Mouse (Mus musculus) stomach, embryonic 14.5 days (tissue): ENCODE results near the gene Rin3. TPM values are rescaled to one million over a fixed set of nuclear protein-coding genes. Genes with fewer than 3 reads are reported as not detected.

ENCODE experiments used
- ATAC-seq: fragments of 200-750 bp; cut with Nextera tagmentation; 2 replicates; pipeline ENCODE4 v1.8.0; 2017; ENCODE audit warnings: low read depth, moderate TSS enrichment; ENCODE audit not compliant: insufficient number of reproducible peaks, insufficient read depth, low FRiP score
- H3K27ac ChIP-seq: fragments of 300-500 bp; sonication (generic); 2 replicates; pipeline ENCODE4 v1.5.1; 2014; ENCODE audit warnings: mild to moderate bottlenecking, low read length, moderate library complexity, mixed read lengths
- H3K27me3 ChIP-seq: fragments of 300-500 bp; sonication (generic); 2 replicates; pipeline ENCODE4 v1.6.1; 2014; ENCODE audit warnings: low read length, control low read depth, mixed read lengths; ENCODE audit not compliant: control insufficient read depth, insufficient read depth
- H3K36me3 ChIP-seq: fragments of 300-500 bp; sonication (generic); 2 replicates; pipeline ENCODE4 v1.6.1; 2014; ENCODE audit warnings: mild to moderate bottlenecking, control low read depth, low read length, moderate library complexity, mixed read lengths; ENCODE audit not compliant: control insufficient read depth, insufficient read depth
- H3K4me1 ChIP-seq: fragments of 300-500 bp; sonication (generic); 2 replicates; pipeline ENCODE4 v1.6.1; 2014; ENCODE audit warnings: low read length, control low read depth, mixed read lengths; ENCODE audit not compliant: control insufficient read depth, insufficient read depth
- H3K4me2 ChIP-seq: fragments of 300-500 bp; sonication (generic); replicated peaks from 2 replicates; pipeline ENCODE4 v1.6.1; 2014; ENCODE audit warnings: low read depth, low read length, control low read depth
- H3K4me3 ChIP-seq: fragments of 300-500 bp; sonication (generic); 2 replicates; pipeline ENCODE4 v1.5.1; 2014; ENCODE audit warnings: low read depth, low read length, control low read depth
- H3K9ac ChIP-seq: fragments of 300-500 bp; sonication (generic); replicated peaks from 2 replicates; pipeline ENCODE4 v1.6.1; 2014; ENCODE audit warnings: low read depth, mild to moderate bottlenecking, control low read depth, low read length, moderate library complexity, mixed read lengths
- H3K9me3 ChIP-seq: fragments of 300-500 bp; sonication (generic); 2 replicates; pipeline ENCODE4 v1.6.1; 2016; ENCODE audit warnings: low read depth, low read length, control low read depth; ENCODE audit not compliant: control insufficient read depth
- WGBS: fragments of 180-500 bp; shearing (Covaris S2); extraction: QIAGEN DNeasy Blood & Tissue Kit; methylation state at CpG from one replicate; pipeline ENCODE4 v1.1.7; 2014; 5-methylcytosine and 5-hydroxymethylcytosine counted together
- polyA plus RNA-seq: library from polyadenylated mRNA; unstranded; fragments of >200 nt; fragmentation: Nextera tagmentation; extraction: Ambion mirVana; gene quantifications from 2 replicates; pipeline ENCODE4 v1.2.1, GENCODE M21; 2014

Rin3 gene
- polyA plus RNA-seq, 1 experiment from 2014 or later = 12.1 TPM

DNA sequence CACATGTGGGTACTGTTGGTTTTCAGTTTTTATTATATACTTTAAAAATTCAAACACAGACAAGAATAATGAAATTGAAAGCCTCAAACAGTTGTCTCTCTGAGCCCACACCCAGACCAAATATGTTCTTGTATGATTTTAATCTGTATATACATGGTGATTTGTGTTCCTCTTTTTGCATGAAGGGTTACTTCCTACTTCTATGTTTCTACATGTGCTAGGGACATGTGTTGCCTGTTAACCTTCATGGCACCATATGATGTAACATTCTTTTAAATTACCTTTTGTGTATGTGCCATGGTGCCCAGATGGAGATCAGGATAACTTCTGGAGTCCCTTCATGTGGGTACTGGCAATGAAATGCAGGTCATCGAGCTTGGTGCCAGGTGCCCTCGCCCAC is 7.8 kb downstream of the Rin3 start:
- H3K9ac ChIP-seq = no peak overlapping the region
- H3K27me3 ChIP-seq = no peaks in the 10 kb centered on the region
- no peaks in the 10 kb centered on the region for H3K9me3 ChIP-seq
- no peak overlapping the region for H3K4me3 ChIP-seq
- peaks cover 46% of the 10 kb centered on the region for H3K4me1 ChIP-seq
- ATAC-seq = no peak
- peak overlapping the region; percentile 8; the same call in 1 of the 2 replicates for H3K27ac ChIP-seq
- H3K36me3 ChIP-seq = no peaks in the 10 kb centered on the region; the same call in 1 of the 2 replicates
- WGBS = 91% methylated on average over 2 of the region's 2 CpGs
- no peak overlapping the region for H3K4me2 ChIP-seq

DNA sequence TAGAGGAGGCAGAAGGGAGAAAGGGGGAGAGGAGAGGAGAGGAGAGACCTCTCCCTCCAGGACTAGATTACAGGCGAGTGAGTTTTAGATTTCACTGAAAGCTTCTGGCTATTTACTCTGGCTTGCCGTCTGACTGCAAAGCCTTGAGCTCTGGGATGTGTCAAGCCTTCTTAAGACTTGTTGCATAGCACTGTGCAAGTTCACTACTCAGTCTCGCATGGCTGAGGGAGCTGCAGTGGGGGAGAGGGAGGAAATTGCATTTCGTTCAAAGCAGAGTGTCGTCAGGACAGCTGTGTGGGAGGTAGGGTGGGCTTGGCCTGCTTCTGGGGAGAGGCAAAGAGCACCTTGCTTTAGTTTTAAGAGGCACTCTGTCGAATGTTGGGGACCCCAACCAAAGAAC is 8.8 kb downstream of the Rin3 start:
- no peaks in the 10 kb centered on the region; the same call in 1 of the 2 replicates for H3K36me3 ChIP-seq
- peak overlapping the region; percentile 53; the same call in 1 of the 2 replicates for H3K27ac ChIP-seq
- ATAC-seq = peak; percentile 53; the same call in 1 of the 2 replicates
- 16% methylated on average over 6 of the region's 6 CpGs for WGBS
- H3K4me1 ChIP-seq = peaks cover 38% of the 10 kb centered on the region
- no peak overlapping the region for H3K4me2 ChIP-seq
- no peaks in the 10 kb centered on the region for H3K9me3 ChIP-seq
- H3K4me3 ChIP-seq = no peak overlapping the region
- no peak overlapping the region for H3K9ac ChIP-seq
- H3K27me3 ChIP-seq = no peaks in the 10 kb centered on the region

DNA sequence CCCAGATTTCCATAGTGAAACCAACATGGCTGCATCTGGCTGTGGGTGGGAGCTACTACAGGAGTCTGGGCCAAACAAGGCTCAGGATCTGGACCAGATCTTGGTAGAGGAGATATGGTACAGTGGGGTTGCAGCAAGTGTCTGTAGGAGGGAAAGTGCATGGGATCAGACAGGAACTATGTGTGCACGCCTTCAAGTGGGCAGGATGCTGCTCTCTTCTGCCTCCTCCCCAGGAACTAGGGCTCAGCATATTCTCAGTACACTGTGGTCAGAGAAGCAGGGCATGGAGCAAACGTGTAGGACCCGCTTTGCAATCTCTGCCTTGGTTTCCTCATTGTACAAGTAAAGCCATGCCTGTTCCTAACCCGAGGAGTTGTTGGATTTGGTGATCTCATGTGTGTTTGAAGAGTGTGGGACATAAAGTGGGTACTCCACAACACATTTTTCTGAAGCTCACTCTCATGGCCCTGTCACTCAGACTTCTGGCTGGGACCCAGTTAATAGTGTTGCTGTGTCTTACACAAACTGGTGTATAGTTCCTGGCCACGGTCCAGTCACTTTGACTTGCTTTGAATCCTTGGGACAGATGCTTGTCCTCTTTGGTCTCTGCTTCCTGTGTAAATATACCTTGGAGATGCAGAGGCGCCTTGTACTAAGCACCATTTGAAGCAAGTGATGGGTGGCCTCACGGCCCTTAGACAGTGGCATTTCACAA is 9.8 kb downstream of the Rin3 start:
- H3K9me3 ChIP-seq = no peaks in the 10 kb centered on the region
- 76% methylated on average over 7 of the region's 7 CpGs for WGBS
- H3K4me3 ChIP-seq = no peak overlapping the region
- ATAC-seq = no peak
- H3K4me2 ChIP-seq = no peak overlapping the region
- no peak overlapping the region for H3K9ac ChIP-seq
- peak overlapping the region; percentile 53; the same call in 1 of the 2 replicates for H3K27ac ChIP-seq
- H3K36me3 ChIP-seq = no peaks in the 10 kb centered on the region; the same call in 1 of the 2 replicates
- H3K4me1 ChIP-seq = peaks cover 29% of the 10 kb centered on the region
- no peaks in the 10 kb centered on the region for H3K27me3 ChIP-seq

- no peak overlapping the region for H3K27ac ChIP-seq
- 69% methylated on average over 5 of the region's 5 CpGs for WGBS
- H3K9ac ChIP-seq = no peak overlapping the region
- H3K27me3 ChIP-seq = no peaks in the 10 kb centered on the region
- H3K4me2 ChIP-seq = no peak overlapping the region
- no peak overlapping the region for H3K4me3 ChIP-seq
- H3K36me3 ChIP-seq = no peaks in the 10 kb centered on the region; the same call in 1 of the 2 replicates
- peaks cover 18% of the 10 kb centered on the region for H3K4me1 ChIP-seq
- H3K9me3 ChIP-seq = no peaks in the 10 kb centered on the region
- ATAC-seq = no peak
Observed at GRCm38 (mm10) chr12:102294634-102295033, 11.8 kb downstream of the Rin3 start.

DNA sequence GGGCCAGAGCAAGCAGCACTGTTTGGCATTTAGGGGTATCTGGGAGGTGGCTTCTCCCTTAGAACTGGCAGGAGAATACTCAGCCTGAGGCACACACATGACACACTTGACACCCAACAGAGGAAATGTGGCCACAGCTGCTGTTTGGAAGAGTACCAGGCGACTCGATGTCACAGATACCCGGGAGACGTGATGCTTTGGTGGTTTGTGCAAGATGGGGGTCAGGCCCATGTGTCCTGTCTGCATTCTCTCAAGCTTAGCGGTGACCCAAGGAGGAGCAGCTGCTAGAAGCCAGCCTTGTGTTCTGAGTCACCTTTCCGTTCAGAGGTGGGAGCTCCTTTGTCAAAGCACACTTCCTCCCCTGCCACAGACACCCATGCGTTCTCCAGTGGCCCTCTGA is 12.4 kb downstream of the Rin3 start:
- Histone ChIP-seq H3K4me3 (no peak overlapping the region), H3K9ac (no peak overlapping the region), H3K36me3 (no peaks in the 10 kb centered on the region; the same call in 1 of the 2 replicates), H3K4me2 (no peak overlapping the region), H3K4me1 (peaks cover 18% of the 10 kb centered on the region), H3K27me3 (no peaks in the 10 kb centered on the region), H3K9me3 (no peaks in the 10 kb centered on the region), H3K27ac (no peak overlapping the region)
- ATAC-seq = no peak
- 66% methylated on average over 7 of the region's 7 CpGs for WGBS

GRCm38 (mm10) chr12:102295662-102296061 is 12.8 kb downstream of the Rin3 start:
- Histone ChIP-seq H3K4me1 (peaks cover 18% of the 10 kb centered on the region), H3K9me3 (no peaks in the 10 kb centered on the region), H3K4me2 (no peak overlapping the region), H3K9ac (no peak overlapping the region), H3K4me3 (no peak overlapping the region), H3K27me3 (no peaks in the 10 kb centered on the region), H3K36me3 (no peaks in the 10 kb centered on the region), H3K27ac (no peak overlapping the region)
- no peak for ATAC-seq
- WGBS = 86% methylated on average over 8 of the region's 8 CpGs

DNA sequence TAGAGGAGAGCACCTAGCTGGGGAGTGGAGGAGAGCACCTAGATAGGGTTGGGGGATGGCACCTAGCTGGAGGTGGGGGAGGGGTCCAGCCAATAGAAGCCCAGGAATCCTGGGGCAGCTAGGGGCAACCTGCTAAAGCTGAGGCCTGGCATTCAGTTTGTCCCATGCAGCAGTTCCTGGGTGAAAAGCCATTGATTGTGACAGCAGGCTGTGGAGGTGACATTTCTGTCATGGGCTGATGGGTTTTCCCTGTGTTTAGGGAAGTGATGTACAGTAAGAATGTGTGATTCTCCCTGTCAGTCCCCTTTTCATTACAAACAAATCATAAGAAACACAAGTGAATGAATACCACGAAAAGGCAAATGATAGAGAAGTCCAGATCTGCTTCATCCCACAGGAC is 13.5 kb downstream of the Rin3 start:
- Histone ChIP-seq H3K9ac (no peak overlapping the region), H3K4me3 (no peak overlapping the region), H3K4me1 (peaks cover 18% of the 10 kb centered on the region), H3K36me3 (no peaks in the 10 kb centered on the region), H3K9me3 (no peaks in the 10 kb centered on the region), H3K27me3 (no peaks in the 10 kb centered on the region), H3K4me2 (no peak overlapping the region), H3K27ac (no peak overlapping the region)
- 88% methylated on average over 1 of the region's 1 CpGs for WGBS
- ATAC-seq = no peak

DNA sequence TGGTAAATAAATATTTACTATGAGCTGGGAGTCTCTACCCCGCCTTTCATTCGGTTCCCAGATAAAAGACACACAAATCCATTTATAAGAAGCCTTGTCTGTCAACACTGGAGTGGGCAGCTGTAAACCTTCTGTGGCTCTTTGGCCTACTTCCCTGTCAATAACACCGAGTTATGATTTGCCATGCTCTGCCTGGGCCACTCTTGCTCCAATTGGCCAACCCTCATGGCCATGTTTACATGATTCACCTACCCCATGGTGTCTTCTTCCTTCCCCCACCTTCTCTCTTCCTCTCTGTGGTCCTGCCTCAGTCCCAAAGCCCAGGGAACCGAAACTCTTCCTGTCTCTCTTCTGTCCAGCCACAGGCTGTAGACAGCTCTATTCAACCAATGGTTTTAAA is 14.1 kb downstream of the Rin3 start:
- H3K9me3 ChIP-seq = no peaks in the 10 kb centered on the region
- H3K4me1 ChIP-seq = peaks cover 14% of the 10 kb centered on the region
- 70% methylated on average over 4 of the region's 4 CpGs for WGBS
- H3K27ac ChIP-seq = no peak overlapping the region
- no peaks in the 10 kb centered on the region for H3K36me3 ChIP-seq
- no peak for ATAC-seq
- H3K4me3 ChIP-seq = no peak overlapping the region
- H3K4me2 ChIP-seq = no peak overlapping the region
- no peaks in the 10 kb centered on the region for H3K27me3 ChIP-seq
- no peak overlapping the region for H3K9ac ChIP-seq

DNA sequence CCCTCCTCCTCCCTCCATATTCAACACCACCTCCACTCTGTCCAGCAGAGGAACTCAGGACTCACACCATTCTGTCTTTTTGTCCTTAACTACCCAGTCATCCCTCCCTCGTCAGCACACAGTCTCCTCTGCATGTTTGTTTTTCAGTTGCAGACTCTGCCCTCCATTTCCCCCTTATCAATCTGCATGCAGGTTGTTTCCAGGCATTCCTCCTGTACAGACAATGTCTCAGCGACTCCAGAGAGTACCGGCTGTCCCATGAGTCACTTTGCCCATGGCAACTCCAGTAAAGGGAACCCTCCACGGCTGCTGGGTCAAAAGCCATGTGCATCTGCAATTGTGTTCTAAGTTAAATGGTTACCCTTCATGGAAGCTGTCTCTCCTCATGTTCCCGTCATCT is 16.4 kb downstream of the Rin3 start:
- H3K36me3 ChIP-seq = no peaks in the 10 kb centered on the region
- H3K27me3 ChIP-seq = no peaks in the 10 kb centered on the region
- H3K4me1 ChIP-seq = peaks cover 25% of the 10 kb centered on the region
- no peak overlapping the region for H3K4me3 ChIP-seq
- H3K27ac ChIP-seq = no peak overlapping the region
- no peaks in the 10 kb centered on the region for H3K9me3 ChIP-seq
- 46% methylated on average over 5 of the region's 5 CpGs for WGBS
- ATAC-seq = no peak
- no peak overlapping the region for H3K4me2 ChIP-seq
- H3K9ac ChIP-seq = no peak overlapping the region
